Mouse (Mus musculus) limb, embryonic 13.5 days (tissue): ENCODE results near the gene Dok4. TPM values are rescaled to one million over a fixed set of nuclear protein-coding genes. Genes with fewer than 3 reads are reported as not detected.

Experiments used
- ATAC-seq: fragments of 200-750 bp; cut with Nextera tagmentation; 2 replicates; pipeline ENCODE4 v1.8.0; 2017; ENCODE audit warnings: low read depth, moderate number of reproducible peaks, moderate TSS enrichment; ENCODE audit not compliant: low FRiP score
- H3K27ac ChIP-seq: fragments of 300-500 bp; sonication (generic); 2 replicates; pipeline ENCODE4 v1.5.1; 2015; ENCODE audit warnings: inconsistent platforms, mild to moderate bottlenecking, moderate library complexity
- H3K27me3 ChIP-seq: fragments of 300-500 bp; sonication (generic); 2 replicates; pipeline ENCODE4 v1.6.1; 2015; ENCODE audit warnings: mild to moderate bottlenecking, inconsistent platforms
- H3K36me3 ChIP-seq: fragments of 300-500 bp; sonication (generic); 2 replicates; pipeline ENCODE4 v1.6.1; 2015; ENCODE audit warnings: inconsistent platforms, mild to moderate bottlenecking, moderate library complexity
- H3K4me1 ChIP-seq: fragments of 300-500 bp; sonication (generic); 2 replicates; pipeline ENCODE4 v1.6.1; 2015; ENCODE audit warnings: inconsistent platforms
- H3K4me2 ChIP-seq: fragments of 300-500 bp; sonication (generic); replicated peaks from 2 replicates; pipeline ENCODE4 v1.6.1; 2015; ENCODE audit warnings: inconsistent platforms, mild to moderate bottlenecking, moderate library complexity
- H3K4me3 ChIP-seq: fragments of 300-500 bp; sonication (generic); 2 replicates; pipeline ENCODE4 v1.5.1; 2015; ENCODE audit warnings: moderate library complexity, mild to moderate bottlenecking, inconsistent platforms
- H3K9ac ChIP-seq: fragments of 300-500 bp; sonication (generic); 2 replicates; pipeline ENCODE4 v1.6.1; 2015; ENCODE audit warnings: mild to moderate bottlenecking, inconsistent platforms
- H3K9me3 ChIP-seq: fragments of 300-500 bp; sonication (generic); 2 replicates; pipeline ENCODE4 v1.6.1; 2016; ENCODE audit warnings: inconsistent platforms
- WGBS: fragments of 180-500 bp; shearing (Covaris S2); methylation state at CpG from one replicate; pipeline ENCODE4 v1.1.7; 2015; 5-methylcytosine and 5-hydroxymethylcytosine counted together
- polyA plus RNA-seq: library from polyadenylated mRNA; unstranded; fragments of >200 nt; fragmentation: Nextera tagmentation; extraction: Ambion mirVana; gene quantifications from 2 replicates; pipeline ENCODE4 v1.2.1, GENCODE M21; 2015

Gene Dok4
- polyA plus RNA-seq, 1 experiment from 2014 or later = 21.7 TPM

DNA sequence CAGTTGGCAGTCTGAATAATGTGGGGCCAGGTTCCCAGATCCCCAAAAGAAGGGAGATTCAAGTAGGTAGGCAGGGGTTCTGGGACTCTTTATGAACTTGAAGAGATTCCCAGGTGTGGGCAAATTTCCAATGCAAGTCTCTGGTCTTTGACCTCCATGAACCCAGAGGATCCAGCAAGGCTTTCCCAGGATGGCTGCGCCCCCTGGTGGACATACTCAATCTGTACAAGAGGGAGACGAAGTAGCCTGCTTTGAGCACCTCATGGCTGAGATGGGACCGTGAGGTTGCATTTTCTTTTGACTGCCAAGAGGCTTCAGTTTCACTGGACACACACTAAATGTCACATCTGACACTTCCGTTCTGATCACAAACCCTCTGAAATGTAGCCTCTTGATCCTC lies 32.7 kb upstream of the Dok4 start:
- 3% methylated on average over 4 of the region's 4 CpGs for WGBS
- Histone ChIP-seq H3K27me3 (peaks cover 16% of the 10 kb centered on the region), H3K4me1 (peaks cover 58% of the 10 kb centered on the region), H3K4me2 (no peak overlapping the region), H3K27ac (no peak overlapping the region), H3K4me3 (no peak overlapping the region), H3K9me3 (no peaks in the 10 kb centered on the region), H3K9ac (no peak overlapping the region), H3K36me3 (peaks cover 90% of the 10 kb centered on the region)
- ATAC-seq = no peak

DNA sequence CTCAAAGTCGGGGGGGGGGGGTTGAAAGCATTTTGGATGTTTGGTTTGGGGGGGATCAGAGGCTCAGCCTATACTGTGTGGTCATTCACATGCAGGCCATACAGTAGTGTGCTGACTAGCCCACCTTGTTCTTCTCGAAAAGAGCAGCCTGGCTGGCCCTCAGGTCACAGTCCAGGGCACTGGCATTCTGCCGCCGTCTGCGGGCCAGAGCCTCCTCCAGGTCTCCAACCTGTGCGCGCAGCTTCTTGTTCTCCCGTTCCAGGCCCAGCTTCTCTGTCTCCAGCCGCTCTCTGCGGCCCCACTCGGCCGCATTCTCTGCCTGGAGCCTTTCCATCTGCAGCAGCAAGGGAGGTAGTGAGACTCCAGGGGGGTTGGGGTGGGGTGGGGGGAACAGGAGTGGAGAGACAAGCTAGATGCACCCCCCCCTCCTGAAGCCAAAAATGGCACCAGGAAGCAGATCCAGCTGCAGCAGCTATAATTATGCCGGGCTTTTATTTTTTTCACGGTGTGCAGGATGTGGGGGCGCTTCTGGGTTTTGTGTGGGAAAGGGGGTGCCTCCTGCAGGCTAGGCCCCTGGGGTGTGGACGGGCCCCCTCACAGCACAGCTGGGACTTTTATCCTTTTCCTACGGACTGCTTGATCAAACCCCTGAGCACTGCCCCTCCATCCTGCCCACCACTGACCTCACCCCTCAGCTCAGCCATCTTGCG lies 31.6 kb upstream of the Dok4 start:
- Histone ChIP-seq H3K27me3 (peaks cover 5% of the 10 kb centered on the region; the same call in 1 of the 2 replicates), H3K4me2 (no peak overlapping the region), H3K4me1 (peaks cover 57% of the 10 kb centered on the region), H3K9ac (no peak overlapping the region), H3K27ac (no peak overlapping the region), H3K36me3 (peaks cover 91% of the 10 kb centered on the region), H3K4me3 (no peak overlapping the region), H3K9me3 (no peaks in the 10 kb centered on the region)
- 75% methylated on average over 18 of the region's 18 CpGs for WGBS
- ATAC-seq = no peak

DNA sequence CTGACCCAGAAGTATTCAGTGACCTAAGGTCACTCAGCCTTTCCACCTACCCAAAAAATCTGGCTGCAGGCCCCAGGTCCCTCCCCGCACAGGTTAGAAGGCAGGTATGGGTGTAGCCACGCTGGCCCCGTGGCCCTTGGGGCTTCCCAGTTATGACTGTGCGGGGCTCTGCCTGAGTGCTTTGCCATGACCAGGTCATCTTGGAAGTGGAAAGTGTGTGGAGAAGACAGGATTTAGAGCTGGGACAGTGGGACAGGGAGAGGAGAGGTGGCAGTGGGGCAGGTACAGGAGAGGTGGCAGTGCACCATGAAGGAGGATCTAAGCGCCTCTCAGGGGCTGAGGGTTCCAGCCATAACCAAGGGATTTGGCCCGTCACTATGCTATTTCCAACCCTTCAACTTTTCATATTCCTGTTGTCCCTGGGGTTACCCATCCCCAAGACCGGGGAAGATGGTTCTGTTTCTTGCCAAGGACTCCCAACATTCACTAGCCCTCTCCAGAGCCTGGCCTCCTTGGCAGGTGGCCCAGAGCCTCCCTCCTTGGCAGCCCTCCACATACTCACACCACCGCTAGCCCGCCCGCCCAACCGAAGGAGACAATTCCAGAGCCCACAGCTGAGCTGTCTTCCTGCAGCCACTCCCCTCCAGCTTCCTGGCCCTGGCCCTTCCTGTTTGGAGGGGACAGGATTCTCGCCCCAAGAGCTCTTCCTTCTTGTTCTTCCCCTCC lies 28.5 kb upstream of the Dok4 start:
- 65% methylated on average over 12 of the region's 12 CpGs for WGBS
- H3K4me3 ChIP-seq = no peak overlapping the region
- no peaks in the 10 kb centered on the region for H3K9me3 ChIP-seq
- peaks cover 70% of the 10 kb centered on the region for H3K36me3 ChIP-seq
- H3K4me2 ChIP-seq = no peak overlapping the region; the same call in 1 of the 2 replicates
- peak overlapping the region; percentile 23 for H3K27ac ChIP-seq
- ATAC-seq = no peak
- H3K9ac ChIP-seq = no peak overlapping the region; the same call in 1 of the 2 replicates
- no peaks in the 10 kb centered on the region for H3K27me3 ChIP-seq
- peaks cover 57% of the 10 kb centered on the region for H3K4me1 ChIP-seq

DNA sequence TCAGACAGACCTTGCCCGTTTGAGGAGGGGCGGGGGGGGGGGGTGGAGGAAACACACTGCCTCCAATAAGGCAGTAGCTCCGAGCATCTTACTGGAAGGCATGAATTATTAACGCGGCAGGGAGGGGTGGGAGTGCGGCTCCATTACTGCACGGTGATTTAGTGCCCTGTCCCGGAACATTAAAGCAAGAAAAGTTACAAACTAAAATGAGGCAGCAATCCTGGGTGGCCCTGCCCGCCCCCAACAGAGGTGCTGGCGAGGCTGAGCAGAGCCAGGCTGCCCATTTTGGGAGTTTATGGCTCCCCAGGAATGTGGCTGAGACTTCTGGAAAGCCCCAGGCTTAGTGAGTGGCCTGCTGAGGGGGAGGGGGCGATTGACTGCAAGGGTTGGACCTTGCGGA lies 27.6 kb upstream of the Dok4 start:
- 11% methylated on average over 12 of the region's 12 CpGs for WGBS
- Histone ChIP-seq H3K36me3 (peaks cover 62% of the 10 kb centered on the region), H3K27me3 (no peaks in the 10 kb centered on the region), H3K9me3 (no peaks in the 10 kb centered on the region), H3K9ac (no peak overlapping the region), H3K4me1 (peaks cover 57% of the 10 kb centered on the region), H3K4me3 (no peak overlapping the region), H3K4me2 (no peak overlapping the region; the same call in 1 of the 2 replicates), H3K27ac (no peak overlapping the region)
- ATAC-seq = peak; percentile 68

DNA sequence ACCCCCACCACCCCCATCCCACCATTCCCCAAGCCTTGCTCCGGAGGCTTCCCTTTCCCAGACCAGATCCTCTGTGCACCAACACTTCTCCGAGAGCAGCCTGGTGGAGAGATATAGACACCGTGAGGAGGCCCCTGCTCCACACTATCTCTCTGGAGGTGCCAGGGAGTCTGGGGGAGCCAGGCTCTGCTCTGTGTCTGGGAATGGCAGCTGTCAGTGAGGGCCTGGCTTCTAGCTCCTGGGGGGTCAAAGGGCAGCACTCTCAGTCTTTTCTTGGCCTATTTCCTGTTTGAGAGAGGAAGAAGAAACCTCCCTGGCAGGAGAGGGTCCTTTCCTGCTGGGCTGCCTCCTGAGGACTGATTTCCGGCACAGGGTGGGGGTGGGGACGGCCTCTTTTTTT lies 24.9 kb upstream of the Dok4 start:
- Histone ChIP-seq H3K4me3 (no peak overlapping the region), H3K4me2 (0 out of 2 replicates have a peak overlapping the region, but pooled peaks have one; percentile 0), H3K27ac (peak overlapping the region; percentile 3; the same call in 1 of the 2 replicates), H3K9me3 (no peaks in the 10 kb centered on the region), H3K9ac (peak overlapping the region; percentile 5; the same call in 1 of the 2 replicates), H3K27me3 (no peaks in the 10 kb centered on the region), H3K36me3 (peaks cover 37% of the 10 kb centered on the region), H3K4me1 (peaks cover 52% of the 10 kb centered on the region)
- no peak for ATAC-seq
- WGBS = 10% methylated on average over 5 of the region's 5 CpGs

DNA sequence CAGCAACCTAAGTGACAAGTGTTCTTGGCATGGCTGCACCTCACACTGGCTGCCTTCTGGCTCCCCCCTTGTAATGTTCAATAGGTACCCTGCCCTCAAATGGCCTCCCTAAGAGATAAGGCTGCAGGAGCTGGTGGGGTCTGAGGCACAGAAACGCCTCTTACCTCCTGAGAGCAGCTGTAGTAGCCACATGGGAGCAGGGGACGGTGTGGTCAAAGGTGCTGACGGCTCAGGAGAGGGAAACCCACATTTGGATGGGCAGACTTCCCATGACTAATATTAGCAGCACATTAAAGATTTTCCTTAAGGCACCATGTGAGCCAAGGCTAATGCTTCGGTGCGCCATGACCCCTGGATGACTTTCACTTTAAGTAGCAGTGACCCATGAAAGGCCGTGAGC lies 24.5 kb upstream of the Dok4 start:
- ATAC-seq = no peak
- Histone ChIP-seq H3K27ac (0 out of 2 replicates have a peak overlapping the region, but pooled peaks have one; percentile 3), H3K36me3 (peaks cover 33% of the 10 kb centered on the region), H3K9ac (no peak overlapping the region), H3K27me3 (no peaks in the 10 kb centered on the region), H3K4me3 (no peak overlapping the region), H3K4me1 (peaks cover 52% of the 10 kb centered on the region), H3K4me2 (0 out of 2 replicates have a peak overlapping the region, but pooled peaks have one; percentile 0), H3K9me3 (no peaks in the 10 kb centered on the region)
- 17% methylated on average over 6 of the region's 6 CpGs for WGBS

DNA sequence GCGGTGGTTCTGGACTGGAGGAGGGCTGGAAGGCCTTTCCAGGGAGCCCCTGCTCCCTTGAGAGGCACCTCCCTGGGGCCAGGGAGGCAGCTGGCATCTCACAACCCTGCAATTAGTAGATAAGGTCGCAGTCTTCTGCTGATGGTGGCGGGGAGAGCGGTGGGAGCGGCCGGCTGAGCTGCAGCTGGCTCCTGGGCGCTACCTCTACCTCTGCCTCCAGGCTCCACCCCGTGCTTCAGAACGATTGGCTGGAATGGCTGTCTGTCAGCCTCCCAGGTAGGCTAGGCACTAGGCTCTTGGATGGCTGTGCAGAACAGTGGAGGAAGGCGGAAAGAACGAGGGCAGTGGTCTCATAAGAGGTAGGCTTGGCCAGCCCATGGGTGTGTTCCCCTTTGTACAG lies 23.1 kb upstream of the Dok4 start:
- H3K4me2 ChIP-seq = peak overlapping the region; percentile 45

DNA sequence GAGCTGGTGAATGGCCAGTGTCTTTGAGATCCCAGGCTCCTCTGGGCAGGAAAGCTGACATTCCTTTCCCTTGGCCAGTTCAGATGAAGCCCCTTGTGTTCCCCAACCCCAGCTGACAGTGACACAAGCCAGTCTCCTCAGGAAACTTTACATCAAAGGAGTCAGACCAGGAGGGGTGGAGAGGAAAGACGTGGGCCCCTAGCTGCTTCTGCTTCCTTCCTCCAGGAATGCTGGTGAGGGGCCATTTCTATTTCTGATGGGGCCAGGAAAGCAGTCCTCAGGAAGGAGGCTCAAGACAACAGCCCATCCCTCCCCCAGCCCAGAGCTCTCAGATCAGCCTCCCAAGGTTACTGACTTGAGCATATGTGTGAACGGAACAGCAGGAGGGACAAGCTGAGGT lies 16.8 kb upstream of the Dok4 start:
- no peak overlapping the region for H3K9ac ChIP-seq
- H3K27ac ChIP-seq = no peak overlapping the region
- no peaks in the 10 kb centered on the region for H3K27me3 ChIP-seq
- H3K4me2 ChIP-seq = no peak overlapping the region
- ATAC-seq = no peak
- peaks cover 9% of the 10 kb centered on the region for H3K4me1 ChIP-seq
- H3K36me3 ChIP-seq = no peaks in the 10 kb centered on the region
- H3K9me3 ChIP-seq = no peaks in the 10 kb centered on the region
- H3K4me3 ChIP-seq = no peak overlapping the region
- 5% methylated on average over 2 of the region's 2 CpGs for WGBS

More for the DNA sequence above, 23.1 kb upstream of the Dok4 start:
- H3K9ac ChIP-seq = no peak overlapping the region
- no peaks in the 10 kb centered on the region for H3K27me3 ChIP-seq
- peaks cover 19% of the 10 kb centered on the region for H3K36me3 ChIP-seq
- no peak overlapping the region for H3K27ac ChIP-seq
- 15% methylated on average over 11 of the region's 11 CpGs for WGBS
- no peaks in the 10 kb centered on the region for H3K9me3 ChIP-seq
- no peak for ATAC-seq
- no peak overlapping the region for H3K4me3 ChIP-seq
- H3K4me1 ChIP-seq = peaks cover 46% of the 10 kb centered on the region

DNA sequence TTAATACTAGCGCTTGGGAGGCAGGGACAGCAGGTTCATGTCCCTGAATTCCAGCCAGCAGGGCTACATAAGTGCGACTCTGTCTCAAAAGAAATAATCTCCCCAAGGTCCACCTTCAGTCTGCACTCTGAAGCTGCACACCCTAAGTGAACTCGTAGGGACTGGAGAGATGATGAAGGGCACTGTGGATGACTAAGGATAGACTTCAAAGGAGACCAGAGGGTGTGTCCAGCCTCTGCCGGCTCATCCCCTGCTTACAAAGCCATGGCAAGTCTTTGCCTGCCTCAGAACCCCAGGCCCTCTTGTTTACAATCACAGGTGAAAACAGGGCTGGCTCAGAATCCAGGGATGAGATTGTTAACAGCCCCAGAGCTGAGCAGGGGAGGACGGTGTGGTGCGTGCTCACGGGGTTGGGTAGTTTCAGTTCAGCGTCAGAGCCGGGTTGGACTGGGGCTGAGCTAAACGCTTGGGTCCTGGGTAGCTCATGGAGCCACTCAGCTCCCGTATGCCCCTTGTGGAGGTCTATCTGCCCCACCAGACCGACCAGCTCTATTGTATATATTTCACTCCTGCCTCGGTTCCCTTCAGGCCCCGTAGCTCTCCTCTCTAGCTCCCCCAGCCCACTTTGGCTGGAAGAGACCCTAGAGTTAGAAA lies 12.4 kb upstream of the Dok4 start:
- no peak overlapping the region for H3K27ac ChIP-seq
- H3K9me3 ChIP-seq = no peaks in the 10 kb centered on the region
- H3K27me3 ChIP-seq = no peaks in the 10 kb centered on the region
- H3K9ac ChIP-seq = no peak overlapping the region; the same call in 1 of the 2 replicates
- no peak overlapping the region for H3K4me3 ChIP-seq
- H3K4me2 ChIP-seq = peak overlapping the region; percentile 5; the same call in 1 of the 2 replicates
- 24% methylated on average over 14 of the region's 14 CpGs for whole genome bisulfite sequencing
- H3K36me3 ChIP-seq = no peaks in the 10 kb centered on the region
- ATAC-seq = no peak
- no peaks in the 10 kb centered on the region for H3K4me1 ChIP-seq

DNA sequence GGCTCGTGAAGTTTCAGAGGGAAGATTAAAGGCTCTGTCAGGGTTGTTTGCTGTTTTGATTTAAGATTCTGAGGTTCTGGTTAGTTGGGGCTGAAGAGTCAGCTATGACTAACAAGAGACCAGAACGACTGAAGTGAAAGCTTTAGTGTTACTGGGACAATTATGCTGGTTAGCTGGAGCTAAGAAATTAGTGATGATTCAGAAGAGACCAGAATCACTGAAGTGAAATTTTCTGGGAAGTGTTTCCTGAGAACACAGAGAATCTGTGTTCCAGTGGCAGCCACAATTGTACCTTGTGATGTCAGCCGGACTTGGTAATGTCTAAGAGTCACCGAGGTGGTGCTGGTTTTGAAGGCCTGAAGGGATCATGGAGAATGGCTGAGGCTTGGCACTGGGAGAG lies 4.6 kb upstream of the Dok4 start:
- H3K9me3 ChIP-seq = no peaks in the 10 kb centered on the region
- WGBS = 49% methylated on average over 4 of the region's 4 CpGs
- ATAC-seq = no peak
- no peaks in the 10 kb centered on the region for H3K36me3 ChIP-seq
- no peaks in the 10 kb centered on the region for H3K27me3 ChIP-seq
- peaks cover 6% of the 10 kb centered on the region for H3K4me1 ChIP-seq
- no peak overlapping the region for H3K27ac ChIP-seq
- no peak overlapping the region for H3K4me2 ChIP-seq
- H3K9ac ChIP-seq = no peak overlapping the region
- H3K4me3 ChIP-seq = no peak overlapping the region

DNA sequence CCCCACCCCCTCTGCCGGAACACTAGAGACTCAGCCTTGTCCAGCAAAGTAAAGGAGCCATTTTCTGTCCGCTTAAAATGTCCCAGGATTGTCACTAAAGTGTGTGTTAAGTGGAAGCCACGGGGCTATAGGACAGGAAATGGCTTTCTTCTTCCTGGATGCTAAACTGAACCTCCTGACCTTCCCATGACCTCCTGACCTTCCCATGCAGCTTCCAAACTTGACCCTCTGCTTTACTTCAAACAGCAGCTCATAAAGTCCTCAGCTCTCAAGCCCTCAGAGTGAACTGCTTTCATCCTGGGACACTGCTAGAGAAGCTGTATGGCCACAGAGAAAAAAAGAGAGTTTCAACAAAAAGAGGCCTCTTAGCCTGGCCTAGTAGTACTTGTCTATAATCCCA lies 690 bp upstream of the Dok4 start:
- H3K36me3 ChIP-seq = no peaks in the 10 kb centered on the region
- peaks cover 9% of the 10 kb centered on the region for H3K27me3 ChIP-seq
- peaks cover 30% of the 10 kb centered on the region for H3K4me1 ChIP-seq
- H3K9me3 ChIP-seq = no peaks in the 10 kb centered on the region
- ATAC-seq = no peak
- no peak overlapping the region for H3K9ac ChIP-seq
- H3K27ac ChIP-seq = no peak overlapping the region; the same call in 1 of the 2 replicates
- 18% methylated on average over 3 of the region's 3 CpGs for WGBS
- H3K4me2 ChIP-seq = peak overlapping the region; percentile 82
- H3K4me3 ChIP-seq = peak overlapping the region; percentile 65

DNA sequence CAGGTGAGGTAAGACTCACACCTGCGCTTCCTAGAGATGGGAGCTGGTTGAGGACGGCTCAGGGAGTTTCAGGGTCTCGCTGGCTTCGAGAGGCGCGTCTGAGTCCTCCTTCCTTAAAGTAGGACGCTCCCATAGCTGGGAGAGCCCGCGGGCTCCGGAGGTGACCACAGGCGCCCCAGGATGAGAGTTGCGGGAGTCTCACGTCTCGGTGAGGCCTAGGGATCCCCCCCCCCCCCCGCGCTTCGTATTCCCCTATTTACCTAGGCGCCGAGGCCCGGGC lies 319 bp downstream of the Dok4 start:
- peak overlapping the region; percentile 65 for H3K4me3 ChIP-seq
- 2% methylated on average over 17 of the region's 20 CpGs for WGBS
- peak overlapping the region; percentile 79 for H3K9ac ChIP-seq
- H3K4me2 ChIP-seq = peak overlapping the region; percentile 82
- H3K9me3 ChIP-seq = no peaks in the 10 kb centered on the region
- H3K27me3 ChIP-seq = peaks cover 9% of the 10 kb centered on the region
- peaks cover 40% of the 10 kb centered on the region for H3K4me1 ChIP-seq
- no peaks in the 10 kb centered on the region for H3K36me3 ChIP-seq
- peak overlapping the region; percentile 73; the same call in 1 of the 2 replicates for H3K27ac ChIP-seq
- ATAC-seq = no peak
